ENCODE assay signal across 8 mouse cellular contexts in the genomic region with DNA sequence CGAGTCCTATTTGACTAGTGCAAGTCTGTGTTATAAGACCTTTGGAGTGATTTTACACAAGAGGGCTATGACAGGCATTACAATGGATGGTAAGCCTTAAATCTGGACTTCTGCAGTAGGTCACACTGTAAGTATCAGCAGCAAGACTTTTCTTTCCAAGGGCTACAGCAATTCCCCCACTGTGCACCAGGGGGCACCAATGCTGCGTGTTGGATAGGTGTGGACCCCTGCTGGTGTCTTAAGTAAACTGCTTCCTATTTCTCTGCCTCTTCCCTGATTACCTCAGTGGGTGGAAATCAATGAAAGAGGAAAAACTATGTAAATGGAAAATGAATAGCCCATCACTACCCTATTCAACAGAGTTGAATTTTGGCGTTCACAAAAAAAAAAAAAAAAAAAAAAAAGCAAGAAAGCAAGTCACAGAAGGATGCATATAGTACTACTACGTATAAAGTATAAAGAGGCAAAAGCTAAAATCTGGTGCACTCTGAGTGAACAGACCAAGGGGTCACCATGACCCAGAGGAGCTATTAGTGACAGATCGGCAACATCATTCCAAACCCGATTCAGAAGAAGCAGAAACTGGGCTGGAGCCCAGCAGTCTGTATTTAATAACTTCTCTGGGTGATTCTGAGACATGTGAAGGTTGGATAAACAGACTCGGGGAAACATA. TPM values are rescaled to one million over a fixed set of nuclear protein-coding genes. Genes with fewer than 3 reads are reported as not detected.
DNase-seq lines count a peak whose midpoint lies in the region; ATAC-seq and TF ChIP-seq lines count a peak whose summit lies in the region.

No protein-coding gene starts in this region.

- no peak overlapping the region for H3K27ac ChIP-seq in embryonic facial prominence, embryonic 11.5 days (replicated peaks; ENCODE audit: low read depth, low read length)
- H3K27ac ChIP-seq in heart, adult 2 months, result no peak overlapping the region
- no peak overlapping the region for H3K27ac ChIP-seq in kidney, embryonic 15.5 days
- H3K27ac ChIP-seq in limb, embryonic 15.5 days, result peak overlapping the region; percentile 29; the same call in 1 of the 2 replicates

- no peak; the same call in none of the 2 replicates for TF ChIP-seq CTCF in heart, adult 2 months (IDR thresholded peaks at IDR 0.05)

- TF ChIP-seq POLR2A in heart, adult 2 months (IDR thresholded peaks at IDR 0.05; ENCODE audit: insufficient read depth, low read depth, low read length), result no peak

- peak; percentile 97 for TF ChIP-seq EP300 in heart, adult 2 months (IDR thresholded peaks at IDR 0.05; ENCODE audit: insufficient read depth, low read depth, low read length)

- H3K4me2 ChIP-seq in embryonic facial prominence, embryonic 11.5 days (ENCODE audit: low read depth, low read length), result no peak overlapping the region
- H3K4me2 ChIP-seq in kidney, embryonic 15.5 days, result no peak overlapping the region
- H3K4me2 ChIP-seq in limb, embryonic 15.5 days, result no peak overlapping the region

- no peak overlapping the region for H3K9ac ChIP-seq in embryonic facial prominence, embryonic 11.5 days (replicated peaks; ENCODE audit: low read length)
- H3K9ac ChIP-seq in heart, adult 2 months (ENCODE audit: low read depth, low read length), result no peak overlapping the region
- H3K9ac ChIP-seq in kidney, embryonic 15.5 days, result no peak overlapping the region
- H3K9ac ChIP-seq in limb, embryonic 15.5 days, result no peak overlapping the region

- no peaks in the 10 kb centered on the region for H3K4me1 ChIP-seq in embryonic facial prominence, embryonic 11.5 days (ENCODE audit: control insufficient read depth, insufficient read depth, low read length)
- peaks cover 4% of the 10 kb centered on the region; the same call in 1 of the 2 replicates for H3K4me1 ChIP-seq in heart, adult 2 months (ENCODE audit: control insufficient read depth, insufficient read depth, low read length)
- H3K4me1 ChIP-seq in kidney, embryonic 15.5 days, result no peaks in the 10 kb centered on the region
- no peaks in the 10 kb centered on the region for H3K4me1 ChIP-seq in limb, embryonic 15.5 days

- H3K27me3 ChIP-seq in embryonic facial prominence, embryonic 11.5 days (ENCODE audit: control insufficient read depth, insufficient read depth, low read length), result no peaks in the 10 kb centered on the region
- H3K27me3 ChIP-seq in heart, adult 2 months (ENCODE audit: control insufficient read depth, insufficient read depth, low read length), result no peaks in the 10 kb centered on the region
- no peaks in the 10 kb centered on the region for H3K27me3 ChIP-seq in kidney, embryonic 15.5 days
- no peaks in the 10 kb centered on the region for H3K27me3 ChIP-seq in limb, embryonic 15.5 days
- H3K27me3 ChIP-seq in splenic B cell, adult 2 months (ENCODE audit: control insufficient read depth, insufficient read depth, low read length, poor library complexity, severe bottlenecking), result no peaks in the 10 kb centered on the region

- WGBS in embryonic facial prominence, embryonic 11.5 days, result 48% methylated on average over 7 of the region's 7 CpGs
- 41% methylated on average over 7 of the region's 7 CpGs for WGBS in heart, adult 2 months
- WGBS in kidney, embryonic 15.5 days, result 44% methylated on average over 7 of the region's 7 CpGs
- 36% methylated on average over 7 of the region's 7 CpGs for whole genome bisulfite sequencing in limb, embryonic 15.5 days

- peaks cover 2% of the 10 kb centered on the region; the same call in 1 of the 2 replicates for H3K36me3 ChIP-seq in embryonic facial prominence, embryonic 11.5 days (replicated peaks; ENCODE audit: control insufficient read depth, insufficient read depth, low read depth, low read length)
- peaks cover 18% of the 10 kb centered on the region for H3K36me3 ChIP-seq in heart, adult 2 months (ENCODE audit: control insufficient read depth, insufficient read depth, low read length)
- H3K36me3 ChIP-seq in kidney, embryonic 15.5 days, result peaks cover 26% of the 10 kb centered on the region
- peaks cover 56% of the 10 kb centered on the region for H3K36me3 ChIP-seq in limb, embryonic 15.5 days
- H3K36me3 ChIP-seq in splenic B cell, adult 2 months (ENCODE audit: control insufficient read depth, insufficient read depth, low read length, poor library complexity, severe bottlenecking), result no peaks in the 10 kb centered on the region

- intact Hi-C loops in heart, adult 2 months (cut with DNase I), result loop anchor here (1.0 to 2.0 kb wide), 2 partner anchors 147 to 335 kb away; no protein-coding TSS in a partner anchor

- no peaks in the 10 kb centered on the region for H3K79me2 ChIP-seq in heart, adult 2 months (replicated peaks; ENCODE audit: control insufficient read depth, insufficient read depth, low read length)

- peak; percentile 78 for DNase-seq in A20 (ENCODE audit: low read depth, low spot score)
- peak; percentile 84 for DNase-seq in adrenal gland, postnatal 25 days
- peak; percentile 94 for DNase-seq in embryonic facial prominence, embryonic 11.5 days (ENCODE audit: low spot score)
- peak; percentile 79 to 89 for DNase-seq in heart, adult 2 months
- DNase-seq in natural killer cell, adult 2 months (ENCODE audit: low spot score in 2 of 2), result peak; percentile 42 to 67
- peak; percentile 83 for DNase-seq in splenic B cell, adult 2 months (ENCODE audit: low read depth, low spot score)

- peak; percentile 52; the same call in 1 of the 2 replicates for ATAC-seq in embryonic facial prominence, embryonic 11.5 days (replicated peaks; ENCODE audit: insufficient number of reproducible peaks, low FRiP score, low TSS enrichment, low read depth)
- ATAC-seq in kidney, embryonic 15.5 days (replicated peaks; ENCODE audit: low FRiP score), result peak; percentile 46
- 0 out of 2 replicates have a peak, but pooled peaks have one; percentile 10 for ATAC-seq in limb, embryonic 15.5 days (ENCODE audit: insufficient number of reproducible peaks, low FRiP score, low TSS enrichment, low read depth)

- no peak overlapping the region for H3K4me3 ChIP-seq in embryonic facial prominence, embryonic 11.5 days (ENCODE audit: low read depth, low read length)
- H3K4me3 ChIP-seq in heart, adult 2 months, result no peak overlapping the region
- no peak overlapping the region for H3K4me3 ChIP-seq in kidney, embryonic 15.5 days (replicated peaks)
- no peak overlapping the region for H3K4me3 ChIP-seq in limb, embryonic 15.5 days

- H3K9me3 ChIP-seq in embryonic facial prominence, embryonic 11.5 days (replicated peaks; ENCODE audit: control insufficient read depth, low read length), result no peaks in the 10 kb centered on the region
- H3K9me3 ChIP-seq in kidney, embryonic 15.5 days (replicated peaks), result no peaks in the 10 kb centered on the region
- no peaks in the 10 kb centered on the region for H3K9me3 ChIP-seq in limb, embryonic 15.5 days

RNA-seq across cellular contexts. Expression of a gene that starts 52.4 kb away (rescaled TPM):
- 50.8 and 59.9 TPM in 2 replicates for total RNA-seq in adrenal gland, postnatal 25 days (2021)
- polyA plus RNA-seq in embryonic facial prominence, embryonic 11.5 days (2014; fragmentation: Nextera tagmentation; extraction: Ambion mirVana), result 34.3 and 35.1 TPM in 2 replicates
- total RNA-seq in heart, adult 2 months (2021), result 10 to 100 TPM; 70.8 to 77.2 TPM
- polyA plus RNA-seq in heart, adult 2 months (2012; rRNA removed), result 25.8 and 55.0 TPM in 2 replicates
- 31.1 and 35.2 TPM in 2 replicates for polyA plus RNA-seq in kidney, embryonic 15.5 days (2015; fragmentation: Nextera tagmentation; extraction: Ambion mirVana)
- 26.7 and 30.4 TPM in 2 replicates for polyA plus RNA-seq in limb, embryonic 15.5 days (2015; fragmentation: Nextera tagmentation; extraction: Ambion mirVana)
